Mouse (Mus musculus): ENCODE measurements around the gene Dnajb2. TPM values are rescaled to one million over a fixed set of nuclear protein-coding genes. Genes with fewer than 3 reads are reported as not detected.

The Dnajb2 gene
- polyA plus RNA-seq, 1 experiment: 23.8 TPM

- no peaks in the 10 kb centered on the region for H3K36me3 ChIP-seq (ENCODE audit: control insufficient read depth, insufficient read depth, low read length, poor library complexity, severe bottlenecking)
- no peak within 1 kb of the TSS for H3K27ac ChIP-seq (ENCODE audit: insufficient read depth, low read length)
- peak within 1 kb of the TSS; percentile 56 for H3K9ac ChIP-seq (ENCODE audit: low read depth, poor library complexity, severe bottlenecking)
- no peaks in the 10 kb centered on the region for H3K4me1 ChIP-seq (ENCODE audit: control insufficient read depth, insufficient read depth, low read length)
- TF ChIP-seq POLR2A (IDR thresholded peaks at IDR 0.05; ENCODE audit: insufficient read depth, low read length): no peak
- TF ChIP-seq CTCF (IDR thresholded peaks at IDR 0.05; ENCODE audit: low read depth, low read length): no peak
- no peak for TF ChIP-seq EP300 (IDR thresholded peaks at IDR 0.05; ENCODE audit: insufficient read depth, low read depth, low read length)
- H3K27me3 ChIP-seq (ENCODE audit: control insufficient read depth, insufficient read depth, low read length, poor library complexity, severe bottlenecking): no peaks in the 10 kb centered on the region
- no peaks in the 10 kb centered on the region for H3K9me3 ChIP-seq (replicated peaks; ENCODE audit: control insufficient read depth, insufficient read depth, low read length, poor library complexity, severe bottlenecking)
- peak within 1 kb of the TSS; percentile 74 for H3K4me3 ChIP-seq (ENCODE audit: low read depth, low read length)
These were observed 28.1 kb downstream of the Dnajb2 start, which contains the start of gene Ptprn for GRCm38 (mm10) chr1:75264091-75264880. Gene Ptprn (minus strand): TSS chr1:75264502.

GRCm38 (mm10) chr1:75277195-75278188 is 41.3 kb downstream of the Dnajb2 start:
- H3K36me3 ChIP-seq (ENCODE audit: control insufficient read depth, insufficient read depth, low read length, poor library complexity, severe bottlenecking): no peaks in the 10 kb centered on the region
- H3K9ac ChIP-seq (ENCODE audit: low read depth, poor library complexity, severe bottlenecking): no peak overlapping the region
- peaks cover 9% of the 10 kb centered on the region; the same call in 1 of the 2 replicates for H3K9me3 ChIP-seq (replicated peaks; ENCODE audit: control insufficient read depth, insufficient read depth, low read length, poor library complexity, severe bottlenecking)
- no peak overlapping the region for H3K27ac ChIP-seq (ENCODE audit: insufficient read depth, low read length)
- H3K4me3 ChIP-seq (ENCODE audit: low read depth, low read length): peak overlapping the region; percentile 30
- no peaks in the 10 kb centered on the region for H3K4me1 ChIP-seq (ENCODE audit: control insufficient read depth, insufficient read depth, low read length)
- no peaks in the 10 kb centered on the region; the same call in 1 of the 2 replicates for H3K27me3 ChIP-seq (ENCODE audit: control insufficient read depth, insufficient read depth, low read length, poor library complexity, severe bottlenecking)
- no peak for TF ChIP-seq EP300 (IDR thresholded peaks at IDR 0.05; ENCODE audit: insufficient read depth, low read depth, low read length)

- H3K4me1 ChIP-seq (ENCODE audit: control insufficient read depth, insufficient read depth, low read length): no peaks in the 10 kb centered on the region
- no peak for TF ChIP-seq POLR2A (IDR thresholded peaks at IDR 0.05; ENCODE audit: insufficient read depth, low read length)
- TF ChIP-seq EP300 (IDR thresholded peaks at IDR 0.05; ENCODE audit: insufficient read depth, low read depth, low read length): no peak
- TF ChIP-seq CTCF (IDR thresholded peaks at IDR 0.05; ENCODE audit: low read depth, low read length): no peak
- no peak within 1 kb of the TSS for H3K27ac ChIP-seq (ENCODE audit: insufficient read depth, low read length)
- H3K9ac ChIP-seq (ENCODE audit: low read depth, poor library complexity, severe bottlenecking): no peak within 1 kb of the TSS
- H3K27me3 ChIP-seq (ENCODE audit: control insufficient read depth, insufficient read depth, low read length, poor library complexity, severe bottlenecking): no peaks in the 10 kb centered on the region; the same call in 1 of the 2 replicates
- peaks cover 9% of the 10 kb centered on the region; the same call in 1 of the 2 replicates for H3K9me3 ChIP-seq (replicated peaks; ENCODE audit: control insufficient read depth, insufficient read depth, low read length, poor library complexity, severe bottlenecking)
- H3K4me3 ChIP-seq (ENCODE audit: low read depth, low read length): peak within 1 kb of the TSS; percentile 30
- H3K36me3 ChIP-seq (ENCODE audit: control insufficient read depth, insufficient read depth, low read length, poor library complexity, severe bottlenecking): no peaks in the 10 kb centered on the region
These were observed 42.0 kb downstream of the Dnajb2 start, which contains the start of gene Resp18 for GRCm38 (mm10) chr1:75278228-75278627. Gene Resp18 (minus strand): TSS chr1:75278415.

- Histone ChIP-seq H3K4me1 (ENCODE audit: control insufficient read depth, insufficient read depth, low read length) (no peaks in the 10 kb centered on the region), H3K9me3 (replicated peaks; ENCODE audit: control insufficient read depth, insufficient read depth, low read length, poor library complexity, severe bottlenecking) (peaks cover 9% of the 10 kb centered on the region; the same call in 1 of the 2 replicates), H3K4me3 (ENCODE audit: low read depth, low read length) (no peak overlapping the region), H3K27ac (ENCODE audit: insufficient read depth, low read length) (no peak overlapping the region), H3K27me3 (ENCODE audit: control insufficient read depth, insufficient read depth, low read length, poor library complexity, severe bottlenecking) (no peaks in the 10 kb centered on the region; the same call in 1 of the 2 replicates), H3K36me3 (ENCODE audit: control insufficient read depth, insufficient read depth, low read length, poor library complexity, severe bottlenecking) (no peaks in the 10 kb centered on the region), H3K9ac (ENCODE audit: low read depth, poor library complexity, severe bottlenecking) (no peak overlapping the region)
- no peak for TF ChIP-seq CTCF (IDR thresholded peaks at IDR 0.05; ENCODE audit: low read depth, low read length)
- no peak for TF ChIP-seq POLR2A (IDR thresholded peaks at IDR 0.05; ENCODE audit: insufficient read depth, low read length)
- TF ChIP-seq EP300 (IDR thresholded peaks at IDR 0.05; ENCODE audit: insufficient read depth, low read depth, low read length): no peak
These were observed 46.8 kb downstream of the Dnajb2 start for GRCm38 (mm10) chr1:75283017-75283416.

- no peak overlapping the region for H3K27ac ChIP-seq (ENCODE audit: insufficient read depth, low read length)
- no peaks in the 10 kb centered on the region for H3K36me3 ChIP-seq (ENCODE audit: control insufficient read depth, insufficient read depth, low read length, poor library complexity, severe bottlenecking)
- TF ChIP-seq EP300 (IDR thresholded peaks at IDR 0.05; ENCODE audit: insufficient read depth, low read depth, low read length) (no peak), POLR2A (IDR thresholded peaks at IDR 0.05; ENCODE audit: insufficient read depth, low read length) (no peak), CTCF (IDR thresholded peaks at IDR 0.05; ENCODE audit: low read depth, low read length) (no peak)
These were observed 48.7 kb downstream of the Dnajb2 start for GRCm38 (mm10) chr1:75284911-75285310.

More at GRCm38 (mm10) chr1:75284911-75285310, 48.7 kb downstream of the Dnajb2 start:
- H3K9ac ChIP-seq (ENCODE audit: low read depth, poor library complexity, severe bottlenecking): no peak overlapping the region
- no peak overlapping the region for H3K4me3 ChIP-seq (ENCODE audit: low read depth, low read length)
- no peaks in the 10 kb centered on the region for H3K27me3 ChIP-seq (ENCODE audit: control insufficient read depth, insufficient read depth, low read length, poor library complexity, severe bottlenecking)
- no peaks in the 10 kb centered on the region for H3K4me1 ChIP-seq (ENCODE audit: control insufficient read depth, insufficient read depth, low read length)
- H3K9me3 ChIP-seq (replicated peaks; ENCODE audit: control insufficient read depth, insufficient read depth, low read length, poor library complexity, severe bottlenecking): peaks cover 9% of the 10 kb centered on the region; the same call in 1 of the 2 replicates
